Mouse (Mus musculus) bone marrow, adult 2 months (tissue): ENCODE data around the gene Dusp13.

ENCODE experiments used
- CTCF ChIP-seq: fragments of 200-500 bp; IDR thresholded peaks from 2 replicates; pipeline ENCODE4 v1.5.1; 2011; ENCODE audit warnings: low read length, control low read depth; ENCODE audit not compliant: control insufficient read depth, insufficient read depth
- POLR2A ChIP-seq: fragments of 200-500 bp; IDR thresholded peaks from 2 replicates; pipeline ENCODE4 v1.6.1; 2011; ENCODE audit warnings: low read depth, mild to moderate bottlenecking, control low read depth, low read length, borderline replicate concordance; ENCODE audit not compliant: control insufficient read depth

GRCm38 (mm10) chr14:21747436-21748141 lies 3.4 kb downstream of the Dusp13 start:
- no peak for TF ChIP-seq POLR2A
- TF ChIP-seq CTCF: no peak
